Mouse (Mus musculus): ENCODE results near the gene Efl1. TPM values are rescaled to one million over a fixed set of nuclear protein-coding genes. Genes with fewer than 3 reads are reported as not detected.

The Efl1 gene
- total RNA-seq, 2 experiments from 2014 or later: 6.5 to 8.6 TPM

DNA sequence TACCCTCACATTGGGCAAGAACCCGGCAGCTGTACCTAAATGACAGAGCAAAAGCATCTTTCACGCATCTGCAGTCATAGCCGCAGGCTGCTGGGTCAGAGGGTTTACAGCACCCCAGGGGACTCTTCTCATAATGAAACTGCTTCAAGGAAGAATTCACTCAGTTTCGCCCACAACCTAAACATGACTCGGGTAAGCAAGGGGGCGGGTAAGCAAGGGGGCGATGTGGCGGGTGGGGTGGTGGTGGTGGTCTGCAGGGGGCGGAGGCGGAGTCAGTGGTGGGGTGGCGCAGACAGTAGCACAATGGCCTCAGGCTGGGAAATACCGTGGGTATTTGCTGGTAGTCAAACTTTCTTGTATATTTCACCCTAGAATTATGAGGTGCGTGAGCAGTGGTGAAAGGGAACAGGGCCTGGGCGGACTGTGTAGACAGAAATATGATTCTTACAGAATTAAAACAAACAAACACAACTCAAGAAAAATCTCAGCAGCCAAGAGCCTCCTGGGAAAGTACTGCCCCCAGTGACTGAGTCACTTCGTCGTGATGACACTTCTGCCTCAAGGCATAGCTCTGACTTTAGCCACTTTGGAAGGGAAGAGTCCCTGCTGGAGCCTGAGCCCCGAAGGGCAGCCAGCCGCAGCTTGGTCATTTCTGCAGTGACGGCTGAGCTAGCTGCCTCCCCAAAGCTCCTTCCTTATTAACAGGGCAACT, 162.9 kb downstream of the Efl1 start:
- intact Hi-C loops (cut with DNase I): no loop called here
- DNase-seq: no peak
- Histone ChIP-seq H3K4me3 (no peak overlapping the region), H3K27ac (no peak overlapping the region)
- TF ChIP-seq CTCF (IDR thresholded peaks at IDR 0.05): no peak

DNA sequence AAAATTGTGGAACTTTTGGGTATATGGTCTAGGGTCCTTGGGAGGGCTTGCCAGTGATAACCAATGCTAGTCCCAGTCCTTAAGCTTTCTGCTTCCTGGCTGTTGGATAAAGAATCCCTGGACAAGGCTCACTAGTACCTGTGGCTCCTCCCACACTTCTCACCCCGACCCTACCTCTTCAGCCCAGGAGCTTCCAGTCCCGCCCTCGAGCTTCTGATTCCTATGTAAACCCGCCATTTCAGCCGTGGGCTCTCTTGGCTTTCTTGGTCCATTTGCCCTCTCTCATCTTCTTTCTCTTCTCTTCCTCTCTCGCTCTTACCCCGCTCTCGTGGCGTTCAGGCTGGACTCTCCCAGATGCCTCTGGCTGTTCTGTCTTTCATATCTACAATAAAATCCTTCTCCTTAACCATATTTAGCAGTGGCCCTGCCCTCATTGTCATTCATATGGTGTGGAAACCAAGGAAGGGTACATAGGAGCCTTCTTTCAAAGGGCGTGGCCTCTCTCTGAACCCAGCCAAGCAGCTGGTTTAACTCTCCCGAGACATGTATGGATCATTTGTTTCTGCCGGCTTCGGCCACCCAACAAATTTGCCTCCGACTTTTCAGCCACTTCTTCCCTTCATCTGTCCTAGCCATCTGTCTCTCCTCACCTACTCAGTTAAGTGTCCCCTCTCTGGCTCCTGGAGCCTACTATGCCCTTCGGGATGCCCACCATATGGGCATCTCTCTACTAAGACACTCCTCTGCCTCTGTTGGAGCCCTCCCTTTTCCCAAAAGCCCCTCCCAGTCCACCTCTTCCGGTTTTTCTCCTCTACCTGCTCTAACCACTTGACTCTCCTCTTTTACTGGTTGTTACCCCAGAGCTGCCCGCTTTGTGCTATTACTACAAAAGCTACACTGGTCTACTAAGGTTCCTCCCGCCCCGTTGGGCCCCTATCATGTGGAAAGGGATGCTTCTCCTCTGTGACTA, 164.1 kb downstream of the Efl1 start:
- Histone ChIP-seq H3K4me3 (no peak overlapping the region), H3K27ac (no peak overlapping the region)
- no peak for DNase-seq
- TF ChIP-seq CTCF (IDR thresholded peaks at IDR 0.05): no peak
- intact Hi-C loops (cut with DNase I): no loop called here

DNA sequence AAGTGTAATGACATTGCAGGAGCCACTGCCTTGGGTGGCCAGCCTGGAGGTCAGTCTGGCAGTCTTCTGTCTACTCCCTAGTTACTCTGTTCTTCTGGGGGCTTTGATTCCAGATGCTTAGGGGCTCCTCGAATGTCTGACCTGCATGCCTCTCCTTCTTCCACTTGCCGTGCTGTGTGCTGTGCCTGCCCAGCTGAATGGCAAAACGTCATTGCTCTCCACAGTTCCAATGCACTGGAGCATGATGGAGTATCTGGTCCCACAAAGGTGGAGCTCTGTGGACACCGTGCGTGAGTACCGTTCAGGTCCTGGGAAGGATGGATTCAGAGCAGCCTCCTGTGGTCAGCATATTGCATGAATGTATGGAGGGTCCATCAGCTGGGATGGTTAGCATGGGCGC, 171.1 kb downstream of the Efl1 start:
- no peak for TF ChIP-seq CTCF (IDR thresholded peaks at IDR 0.05)
- intact Hi-C loops (cut with DNase I): no loop called here
- Histone ChIP-seq H3K4me3 (no peak overlapping the region), H3K27ac (no peak overlapping the region)
- DNase-seq: no peak

DNA sequence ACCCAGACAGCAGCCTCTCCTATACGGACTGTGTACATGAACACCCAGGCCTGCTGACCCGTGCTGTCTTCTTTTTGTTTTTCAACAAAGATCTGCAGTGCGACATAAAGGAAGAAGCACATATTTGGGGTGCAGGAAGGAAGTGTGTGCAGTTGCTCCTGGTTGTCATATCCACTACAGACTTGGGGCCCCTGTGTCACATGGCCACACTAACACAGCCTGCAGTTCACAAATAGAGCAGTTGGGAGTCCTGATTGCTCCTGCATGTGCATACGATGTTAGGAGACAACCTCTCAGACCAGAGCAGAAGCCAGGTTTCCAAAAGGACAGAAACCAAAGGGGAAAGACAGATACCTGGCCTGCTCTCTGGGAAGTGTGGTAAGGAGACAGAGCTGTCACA, 172.2 kb downstream of the Efl1 start:
- intact Hi-C loops (cut with DNase I): no loop called here
- no peak for DNase-seq
- no peak for TF ChIP-seq CTCF (IDR thresholded peaks at IDR 0.05)
- no peak overlapping the region for H3K27ac ChIP-seq
- H3K4me3 ChIP-seq: no peak overlapping the region

DNA sequence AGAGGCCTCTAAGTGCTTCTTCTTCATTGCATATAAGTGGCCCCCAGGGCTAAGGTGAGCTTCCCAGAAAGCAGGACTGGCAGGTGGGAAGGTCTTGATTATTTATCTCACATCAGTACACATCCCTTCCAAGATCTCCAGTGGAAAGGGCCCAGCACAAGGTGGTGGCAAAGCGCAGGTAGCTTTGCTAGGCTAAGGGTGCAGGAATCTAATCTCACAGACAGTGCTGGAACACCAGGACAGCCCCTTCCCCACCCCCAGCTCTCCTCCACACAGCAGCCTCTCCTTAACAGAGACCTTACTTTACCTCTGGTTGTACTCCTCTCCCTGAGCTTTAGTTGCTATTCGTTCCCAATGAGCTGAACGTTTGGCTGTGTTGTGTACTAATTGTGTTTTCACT, 173.1 kb downstream of the Efl1 start:
- TF ChIP-seq CTCF (IDR thresholded peaks at IDR 0.05): no peak
- intact Hi-C loops (cut with DNase I): no loop called here
- Histone ChIP-seq H3K4me3 (no peak overlapping the region), H3K27ac (no peak overlapping the region)
- no peak for DNase-seq

DNA sequence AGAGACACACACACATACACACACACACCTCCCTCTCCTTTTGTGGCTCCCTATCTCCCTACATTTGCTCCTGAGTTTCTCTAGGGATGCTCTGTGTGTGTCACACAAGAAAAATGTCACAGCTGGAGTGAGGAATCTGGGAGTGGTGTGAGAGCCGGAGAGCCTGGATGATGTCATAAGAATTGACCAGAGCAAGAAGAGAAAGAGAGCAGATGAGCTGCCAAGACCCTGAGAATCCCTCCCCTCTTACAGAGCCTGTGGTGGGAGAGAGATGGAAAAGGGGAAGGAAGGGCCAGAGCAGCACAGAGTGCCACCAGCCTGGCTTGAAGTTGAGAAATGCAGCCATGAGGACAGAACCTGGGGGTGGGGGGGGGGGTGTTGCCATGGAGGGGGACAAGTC, 174.1 kb downstream of the Efl1 start:
- intact Hi-C loops (cut with DNase I): no loop called here
- no peak for DNase-seq
- Histone ChIP-seq H3K27ac (no peak overlapping the region), H3K4me3 (no peak overlapping the region)
- no peak for TF ChIP-seq CTCF (IDR thresholded peaks at IDR 0.05)

Other genes with a start within 250 kb of the Efl1 start
- gene Saxo2, start 86 bp upstream of the Efl1 start, total RNA-seq (2021): 1 to 10 TPM; 2.5 to 3.7 TPM
- under 1 TPM; 0.43 to 0.59 TPM for gene Mex3b, start 218.7 kb downstream of the Efl1 start, total RNA-seq (2021)

All from gastrocnemius, adult 2 months (tissue).